Comparison of ENCODE assay signal across 8 mouse cellular contexts in the genomic region with DNA sequence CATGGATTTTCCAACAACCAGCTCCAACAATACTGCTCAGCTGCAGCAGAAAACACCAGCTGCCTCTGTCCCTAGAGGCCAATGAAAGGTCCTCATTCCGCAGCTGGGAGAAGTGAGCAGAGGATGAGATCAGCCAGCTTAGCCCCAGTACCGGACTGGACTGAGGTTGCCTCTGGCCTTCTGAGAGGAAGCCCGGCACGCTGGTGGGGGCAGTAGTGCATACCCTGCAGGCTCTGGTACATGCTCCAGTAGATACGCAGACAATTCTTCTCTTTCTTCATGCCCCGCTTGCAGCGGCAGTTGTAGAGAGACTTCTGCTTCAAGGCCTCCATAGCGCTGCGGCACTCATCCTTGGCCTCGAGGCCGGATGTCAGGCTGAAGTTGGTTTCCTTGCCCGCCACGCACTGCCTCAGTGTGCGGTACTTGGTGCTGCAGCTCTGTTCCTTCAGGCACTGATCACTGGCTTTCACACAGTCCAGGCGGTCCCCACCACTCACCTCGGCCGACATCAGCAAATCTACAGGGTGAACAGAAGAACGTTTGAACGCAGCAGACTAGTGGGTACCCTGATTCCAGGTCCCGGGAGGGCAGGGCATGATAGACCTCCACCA. TPM values are rescaled to one million over a fixed set of nuclear protein-coding genes. Genes with fewer than 3 reads are reported as not detected.
A peak's percentile ranks its signal among the peaks of the same experiment; 100 is the strongest.
DNase-seq lines count a peak whose midpoint lies in the region; ATAC-seq and TF ChIP-seq lines count a peak whose summit lies in the region.

No protein-coding gene starts in this region.

- 9% methylated on average over 20 of the region's 20 CpGs for WGBS in kidney, postnatal 0 days
- 4% methylated on average over 20 of the region's 20 CpGs for WGBS in midbrain, embryonic 12.5 days
- 22% methylated on average over 20 of the region's 20 CpGs for WGBS in stomach, postnatal 0 days

- no peak for TF ChIP-seq CTCF in kidney, postnatal 0 days (IDR thresholded peaks at IDR 0.05; ENCODE audit: low read depth)
- no peak for TF ChIP-seq CTCF in stomach, postnatal 0 days (IDR thresholded peaks at IDR 0.05; ENCODE audit: low read depth)

- 0 out of 2 replicates have a peak overlapping the region, but pooled peaks have one; percentile 13 for H3K27ac ChIP-seq in kidney, postnatal 0 days
- H3K27ac ChIP-seq in midbrain, embryonic 12.5 days (replicated peaks) = peak overlapping the region; percentile 20; the same call in 1 of the 2 replicates
- H3K27ac ChIP-seq in stomach, postnatal 0 days (replicated peaks) = no peak overlapping the region

- no peak for ATAC-seq in kidney, postnatal 0 days (replicated peaks; ENCODE audit: low FRiP score, low read depth)
- ATAC-seq in midbrain, embryonic 12.5 days (ENCODE audit: low FRiP score, low read depth) = no peak
- ATAC-seq in stomach, postnatal 0 days (ENCODE audit: low FRiP score, low TSS enrichment) = no peak

- no peaks in the 10 kb centered on the region for H3K9me3 ChIP-seq in kidney, postnatal 0 days (replicated peaks; ENCODE audit: low read length)
- no peaks in the 10 kb centered on the region for H3K9me3 ChIP-seq in midbrain, embryonic 12.5 days
- no peaks in the 10 kb centered on the region for H3K9me3 ChIP-seq in stomach, postnatal 0 days (ENCODE audit: control insufficient read depth, low read length)

- H3K4me2 ChIP-seq in kidney, postnatal 0 days (ENCODE audit: low read length) = peak overlapping the region; percentile 92
- peak overlapping the region; percentile 95 for H3K4me2 ChIP-seq in midbrain, embryonic 12.5 days (replicated peaks)
- H3K4me2 ChIP-seq in stomach, postnatal 0 days (replicated peaks; ENCODE audit: low read depth) = peak overlapping the region; percentile 94

- H3K4me3 ChIP-seq in kidney, postnatal 0 days (replicated peaks; ENCODE audit: low read depth, low read length) = peak overlapping the region; percentile 49
- peak overlapping the region; percentile 56 for H3K4me3 ChIP-seq in midbrain, embryonic 12.5 days
- peak overlapping the region; percentile 55 for H3K4me3 ChIP-seq in stomach, postnatal 0 days (ENCODE audit: low read depth, low read length)

- no peak for TF ChIP-seq EP300 in stomach, postnatal 0 days (optimal IDR thresholded peaks at IDR 0.05)

- H3K27me3 ChIP-seq in kidney, postnatal 0 days (ENCODE audit: insufficient read depth, low read length) = no peaks in the 10 kb centered on the region
- H3K27me3 ChIP-seq in midbrain, embryonic 12.5 days = peaks cover 46% of the 10 kb centered on the region
- no peaks in the 10 kb centered on the region for H3K27me3 ChIP-seq in stomach, postnatal 0 days (ENCODE audit: control insufficient read depth, insufficient read depth, low read length)

- 0 out of 2 replicates have a peak, but pooled peaks cover 4% of the 10 kb centered on the region for H3K4me1 ChIP-seq in kidney, postnatal 0 days (replicated peaks; ENCODE audit: insufficient read depth, low read length)
- peaks cover 55% of the 10 kb centered on the region for H3K4me1 ChIP-seq in midbrain, embryonic 12.5 days
- H3K4me1 ChIP-seq in stomach, postnatal 0 days (replicated peaks; ENCODE audit: control insufficient read depth, insufficient read depth) = peaks cover 4% of the 10 kb centered on the region

- no peaks in the 10 kb centered on the region for H3K36me3 ChIP-seq in kidney, postnatal 0 days (ENCODE audit: insufficient read depth, low read length)
- no peaks in the 10 kb centered on the region for H3K36me3 ChIP-seq in midbrain, embryonic 12.5 days
- no peaks in the 10 kb centered on the region for H3K36me3 ChIP-seq in stomach, postnatal 0 days (ENCODE audit: control insufficient read depth, insufficient read depth, low read length)

- DNase-seq in cerebellum, postnatal 10 days = peak; percentile 20 to 27
- no peak for DNase-seq in cerebellum, postnatal 4 days (ENCODE audit: low spot score in 2 of 2)
- peak; percentile 53 for DNase-seq in embryo, embryonic 11 days
- DNase-seq in heart, adult 8-10 months (ENCODE audit: low spot score) = peak; percentile 21
- DNase-seq in kidney, postnatal 0 days (ENCODE audit: low spot score) = peak; percentile 59
- no peak for DNase-seq in stomach, postnatal 0 days (ENCODE audit: low spot score)
- no peak for DNase-seq in frontal cortex, postnatal 14 days (ENCODE audit: low spot score in 2 of 2)

- no peak overlapping the region for H3K9ac ChIP-seq in kidney, postnatal 0 days (ENCODE audit: low read depth, low read length)
- H3K9ac ChIP-seq in midbrain, embryonic 12.5 days (replicated peaks) = peak overlapping the region; percentile 64; the same call in 1 of the 2 replicates
- no peak overlapping the region for H3K9ac ChIP-seq in stomach, postnatal 0 days (ENCODE audit: low read length)

RNA-seq across cellular contexts. Expression of gene Gfra1, which starts 2.7 kb away (rescaled TPM):
- total RNA-seq in heart, adult 8-10 months (2022) = 1 to 10 TPM; 4.8 to 5.4 (median 5.2) TPM
- 55.3 and 56.4 TPM in 2 replicates for polyA plus RNA-seq in kidney, postnatal 0 days (2015; fragmentation: Nextera tagmentation; extraction: Ambion mirVana)
- 36.8 and 39.6 TPM in 2 replicates for polyA plus RNA-seq in midbrain, embryonic 12.5 days (2016; fragmentation: Nextera tagmentation; extraction: Ambion mirVana)
- polyA plus RNA-seq in stomach, postnatal 0 days (2015; fragmentation: Nextera tagmentation; extraction: Ambion mirVana) = 7.7 and 9.1 TPM in 2 replicates

RNA-seq across cellular contexts. Expression of gene Ccdc172, which starts 58.7 kb away (rescaled TPM):
- total RNA-seq in heart, adult 8-10 months (2022) = not detected
- not detected in 2 replicates for polyA plus RNA-seq in kidney, postnatal 0 days (2015; fragmentation: Nextera tagmentation; extraction: Ambion mirVana)
- not detected in 2 replicates for polyA plus RNA-seq in midbrain, embryonic 12.5 days (2016; fragmentation: Nextera tagmentation; extraction: Ambion mirVana)
- polyA plus RNA-seq in stomach, postnatal 0 days (2015; fragmentation: Nextera tagmentation; extraction: Ambion mirVana) = not detected in 2 replicates

Comparison
In these comparisons a context has a peak if more than half of its experiments do, and no peak if none do; other contexts are left out.
1. DNase-seq: peak in cerebellum, postnatal 10 days (2 of 2), embryo, embryonic 11 days (single experiment), heart, adult 8-10 months (single experiment) and kidney, postnatal 0 days (single experiment); none in cerebellum, postnatal 4 days (0 of 2), stomach, postnatal 0 days (single experiment) and frontal cortex, postnatal 14 days (0 of 2).
2. Peak in every context shown above with its lines, with median percentiles within 50 percentile points of each other: H3K4me2 ChIP-seq and H3K4me3 ChIP-seq.